Mouse (Mus musculus) forebrain, embryonic 11.5 days (tissue): ENCODE data around the gene Ptges3l. TPM values are rescaled to one million over a fixed set of nuclear protein-coding genes. Genes with fewer than 3 reads are reported as not detected.
"Not testable (repeated sequence)": the region's sequence is repeated elsewhere in the genome, so short reads cannot be mapped to it uniquely, and the experiment has no call there.

Source experiments
- ATAC-seq: fragments of 200-750 bp; cut with Nextera tagmentation; replicated peaks from 2 replicates; pipeline ENCODE4 v1.8.0; 2017; ENCODE audit warnings: moderate TSS enrichment; ENCODE audit not compliant: low FRiP score
- DNase-seq: peaks from one replicate; pipeline ENCODE4 v3.0.0-alpha.2; 2017; ENCODE audit warnings: low spot score
- H3K27ac ChIP-seq: fragments of 300-500 bp; sonication (generic); 2 replicates; pipeline ENCODE4 v1.5.1; 2014; ENCODE audit warnings: low read depth, low read length
- H3K27me3 ChIP-seq: fragments of 300-500 bp; sonication (generic); 2 replicates; pipeline ENCODE4 v1.6.1; 2014; ENCODE audit warnings: mild to moderate bottlenecking, low read length, mixed read lengths; ENCODE audit not compliant: control insufficient read depth, insufficient read depth
- H3K36me3 ChIP-seq: fragments of 300-500 bp; sonication (generic); 2 replicates; pipeline ENCODE4 v1.6.1; 2014; ENCODE audit warnings: mild to moderate bottlenecking, low read length, moderate library complexity, mixed read lengths; ENCODE audit not compliant: control insufficient read depth, insufficient read depth
- H3K4me1 ChIP-seq: fragments of 300-500 bp; sonication (generic); replicated peaks from 2 replicates; pipeline ENCODE4 v1.6.1; 2014; ENCODE audit warnings: low read length, mixed read lengths; ENCODE audit not compliant: control insufficient read depth, insufficient read depth
- H3K4me2 ChIP-seq: fragments of 300-500 bp; sonication (generic); 2 replicates; pipeline ENCODE4 v1.6.1; 2014; ENCODE audit warnings: low read depth, mild to moderate bottlenecking, low read length, moderate library complexity, mixed read lengths; ENCODE audit not compliant: severe bottlenecking
- H3K4me3 ChIP-seq: fragments of 300-500 bp; sonication (generic); 2 replicates; pipeline ENCODE4 v1.5.1; 2014; ENCODE audit warnings: low read depth, low read length
- H3K9ac ChIP-seq: fragments of 300-500 bp; sonication (generic); 2 replicates; pipeline ENCODE4 v1.6.1; 2014; ENCODE audit warnings: low read length
- H3K9me3 ChIP-seq: fragments of 300-500 bp; sonication (generic); 2 replicates; pipeline ENCODE4 v1.6.1; 2016; ENCODE audit warnings: low read length, mixed read lengths; ENCODE audit not compliant: control insufficient read depth
- WGBS: fragments of 180-500 bp; shearing (Covaris S2); extraction: QIAGEN DNeasy Blood & Tissue Kit; methylation state at CpG from one replicate; pipeline ENCODE4 v1.1.7; 2014; 5-methylcytosine and 5-hydroxymethylcytosine counted together
- polyA plus RNA-seq: library from polyadenylated mRNA; unstranded; fragments of >200 nt; fragmentation: Nextera tagmentation; extraction: Ambion mirVana; gene quantifications from 2 replicates; pipeline ENCODE4 v1.2.1, GENCODE M21; 2014

Gene Ptges3l
- polyA plus RNA-seq, 1 experiment from 2014 or later = 1.6 TPM

GRCm38 (mm10) chr11:101441450-101442126, 16.5 kb upstream of the Ptges3l start:
- ATAC-seq = 0 out of 2 replicates have a peak, but pooled peaks have one; percentile 12
- H3K27me3 ChIP-seq, H3K4me1 ChIP-seq, H3K9me3 ChIP-seq, H3K9ac ChIP-seq, DNase-seq, H3K27ac ChIP-seq: not testable (repeated sequence)
- Histone ChIP-seq H3K4me3 (peak overlapping the region; percentile 90; the same call in 1 of the 2 replicates), H3K4me2 (peak overlapping the region; percentile 40; the same call in 1 of the 2 replicates), H3K36me3 (peaks cover 15% of the 10 kb centered on the region; the same call in 1 of the 2 replicates)
- WGBS = 36% methylated on average over 14 of the region's 15 CpGs

GRCm38 (mm10) chr11:101438006-101438405, 12.9 kb upstream of the Ptges3l start:
- 59% methylated on average over 3 of the region's 3 CpGs for WGBS
- not testable (repeated sequence) for H3K4me2 ChIP-seq, H3K9me3 ChIP-seq, H3K4me1 ChIP-seq, H3K9ac ChIP-seq, H3K27ac ChIP-seq, DNase-seq, ATAC-seq, H3K4me3 ChIP-seq, H3K36me3 ChIP-seq, H3K27me3 ChIP-seq

DNA sequence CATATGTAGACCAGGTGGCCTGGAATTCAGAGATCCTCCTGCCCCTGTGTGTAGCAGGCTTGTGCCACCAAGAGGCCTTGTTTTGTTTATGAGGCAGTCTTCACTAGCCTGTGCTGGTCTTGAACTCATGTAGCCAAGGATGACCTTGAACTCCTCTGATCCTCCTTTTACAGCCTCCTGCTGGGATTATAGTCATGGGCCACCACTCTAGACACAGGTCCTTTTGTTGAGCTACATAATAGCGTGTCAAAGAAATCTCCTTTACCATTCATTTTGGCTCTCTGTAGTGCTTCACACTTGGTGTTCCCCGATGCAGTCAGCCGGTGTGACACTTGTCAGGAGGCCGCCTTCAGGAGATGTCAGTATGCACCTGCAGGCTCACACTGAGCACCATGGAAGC, 11.8 kb upstream of the Ptges3l start:
- Histone ChIP-seq H3K27me3 (no peaks in the 10 kb centered on the region), H3K4me2 (no peak overlapping the region), H3K9me3 (no peaks in the 10 kb centered on the region), H3K4me3 (no peak overlapping the region), H3K9ac (no peak overlapping the region), H3K36me3 (peaks cover 5% of the 10 kb centered on the region; the same call in 1 of the 2 replicates), H3K4me1 (no peaks in the 10 kb centered on the region), H3K27ac (no peak overlapping the region)
- WGBS = 59% methylated on average over 4 of the region's 4 CpGs
- no peak for ATAC-seq
- DNase-seq = no peak

DNA sequence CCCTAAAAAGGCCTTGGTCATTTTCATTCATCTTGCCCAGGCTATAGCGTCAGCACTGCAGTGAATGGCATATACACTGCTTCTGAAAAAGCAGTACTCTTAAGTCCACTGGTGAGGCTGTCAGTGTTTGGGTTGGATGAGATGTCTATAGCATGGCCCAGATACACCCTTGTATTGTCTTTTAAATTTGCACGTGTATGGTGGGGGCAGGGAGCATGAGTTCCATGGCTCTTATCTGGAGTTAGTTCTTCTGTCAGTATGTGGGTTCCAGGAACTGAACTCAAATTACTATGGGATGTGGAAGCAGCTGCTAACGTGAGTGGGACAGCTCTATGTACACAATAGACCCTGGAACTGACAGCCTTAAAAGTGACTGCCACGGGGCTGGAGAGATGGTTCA, 10.7 kb upstream of the Ptges3l start:
- DNase-seq (no peak), ATAC-seq (no peak)
- no peak overlapping the region for H3K4me3 ChIP-seq
- no peaks in the 10 kb centered on the region for H3K27me3 ChIP-seq
- no peaks in the 10 kb centered on the region for H3K9me3 ChIP-seq
- H3K4me2 ChIP-seq = no peak overlapping the region
- peaks cover 5% of the 10 kb centered on the region; the same call in 1 of the 2 replicates for H3K36me3 ChIP-seq
- H3K4me1 ChIP-seq = no peaks in the 10 kb centered on the region
- 87% methylated on average over 4 of the region's 4 CpGs for WGBS
- no peak overlapping the region for H3K27ac ChIP-seq
- H3K9ac ChIP-seq = no peak overlapping the region

DNA sequence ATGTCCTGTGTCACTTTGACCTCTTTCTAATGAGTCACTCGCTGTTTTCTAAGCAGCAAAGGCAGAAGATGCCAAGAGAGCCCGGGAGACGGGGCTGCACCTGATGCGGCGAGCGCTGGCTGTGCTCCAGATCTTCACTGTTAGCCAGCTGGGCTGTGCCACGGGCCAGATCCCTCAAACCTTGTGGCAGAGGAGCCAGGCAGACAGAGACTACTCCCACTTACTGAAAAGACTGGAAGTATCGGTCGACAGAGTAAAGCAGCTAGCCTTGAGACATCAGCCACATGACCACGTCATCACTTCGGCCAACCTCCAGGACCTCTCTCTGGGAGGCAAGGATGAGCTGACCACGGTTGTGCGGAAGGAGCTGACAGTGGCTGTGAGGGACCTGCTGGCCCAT, 8.3 kb upstream of the Ptges3l start:
- Histone ChIP-seq H3K27me3 (no peaks in the 10 kb centered on the region), H3K9me3 (no peaks in the 10 kb centered on the region), H3K9ac (no peak overlapping the region), H3K4me2 (no peak overlapping the region), H3K36me3 (peaks cover 9% of the 10 kb centered on the region; the same call in 1 of the 2 replicates), H3K4me3 (no peak overlapping the region), H3K27ac (no peak overlapping the region), H3K4me1 (no peaks in the 10 kb centered on the region)
- ATAC-seq = no peak
- no peak for DNase-seq
- WGBS = 93% methylated on average over 13 of the region's 13 CpGs

- Histone ChIP-seq H3K9ac (no peak overlapping the region), H3K27ac (no peak overlapping the region), H3K27me3 (no peaks in the 10 kb centered on the region), H3K9me3 (no peaks in the 10 kb centered on the region), H3K36me3 (peaks cover 9% of the 10 kb centered on the region; the same call in 1 of the 2 replicates), H3K4me3 (no peak overlapping the region), H3K4me2 (no peak overlapping the region), H3K4me1 (no peaks in the 10 kb centered on the region)
- WGBS = 91% methylated on average over 9 of the region's 9 CpGs
- ATAC-seq = no peak
- DNase-seq = no peak
These were observed 6.2 kb upstream of the Ptges3l start for GRCm38 (mm10) chr11:101431327-101431726.

DNA sequence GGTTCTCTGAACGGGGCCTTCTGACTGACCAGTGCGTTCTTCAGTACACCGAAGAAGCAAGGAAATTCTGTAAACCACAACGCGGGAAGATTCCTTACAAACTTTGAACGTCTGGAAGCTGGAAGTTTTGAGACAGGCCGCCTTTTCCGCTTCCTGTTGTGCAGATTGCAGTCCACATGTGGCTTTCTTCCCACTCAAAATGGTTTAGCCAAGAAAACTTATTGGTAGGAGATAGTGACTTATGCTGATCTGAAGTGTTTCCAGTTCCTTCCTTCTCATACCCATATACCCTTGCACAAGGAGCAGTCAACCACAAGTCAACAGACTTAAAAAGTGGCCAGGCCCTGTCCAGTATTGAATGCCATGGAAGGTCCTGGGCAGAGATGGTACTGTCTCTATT, 1.0 kb upstream of the Ptges3l start:
- DNase-seq (no peak), ATAC-seq (no peak)
- peak overlapping the region; percentile 84 for H3K4me2 ChIP-seq
- H3K4me1 ChIP-seq = peaks cover 7% of the 10 kb centered on the region; the same call in 1 of the 2 replicates
- no peaks in the 10 kb centered on the region for H3K9me3 ChIP-seq
- H3K27ac ChIP-seq = no peak overlapping the region
- H3K9ac ChIP-seq = peak overlapping the region; percentile 78
- H3K27me3 ChIP-seq = no peaks in the 10 kb centered on the region
- 72% methylated on average over 8 of the region's 8 CpGs for WGBS
- peaks cover 4% of the 10 kb centered on the region; the same call in 1 of the 2 replicates for H3K36me3 ChIP-seq
- H3K4me3 ChIP-seq = peak overlapping the region; percentile 95

- H3K4me1 ChIP-seq = peaks cover 7% of the 10 kb centered on the region; the same call in 1 of the 2 replicates
- H3K9me3 ChIP-seq = no peaks in the 10 kb centered on the region
- peak within 1 kb of the TSS; percentile 8 for H3K27ac ChIP-seq
- H3K4me2 ChIP-seq = peak within 1 kb of the TSS; percentile 84
- no peaks in the 10 kb centered on the region for H3K27me3 ChIP-seq
- ATAC-seq (0 out of 2 replicates have a peak, but pooled peaks have one; percentile 37), DNase-seq (peak; percentile 49)
- H3K9ac ChIP-seq = peak within 1 kb of the TSS; percentile 78
- H3K36me3 ChIP-seq = no peaks in the 10 kb centered on the region
- 5% methylated on average over 23 of the region's 23 CpGs for WGBS
- peak within 1 kb of the TSS; percentile 95 for H3K4me3 ChIP-seq
These were observed 855 bp downstream of the Ptges3l start, which contains the start of gene Gm27029 for GRCm38 (mm10) chr11:101424105-101424851. Gm27029 (minus strand) TSS chr11:101424796.
